In genomic region chr19:40462481-40462880, GRCm38 (mm10) we compare ENCODE assay signal across 24 mouse cellular contexts. TPM values are rescaled to one million over a fixed set of nuclear protein-coding genes. Genes with fewer than 3 reads are reported as not detected.
A peak's percentile ranks its signal among the peaks of the same experiment; 100 is the strongest.
DNase-seq lines count a peak whose midpoint lies in the region; ATAC-seq and TF ChIP-seq lines count a peak whose summit lies in the region.
"Had no signal": no experiment of that assay in that cellular context is flagged by ENCODE, and none has a peak within 500 bp of the region (broad histone marks: within the 10 kb centered on the region; RNA-seq: fewer than 3 reads in every experiment).

No protein-coding gene starts in this region.

- no peak for DNase-seq in heart, postnatal 0 days (ENCODE audit: low spot score)
- no peak for DNase-seq in heart, postnatal 10 days
- peak; percentile 60 for DNase-seq in Patski (ENCODE audit: low read depth, low spot score)
- no peak for DNase-seq in frontal cortex, postnatal 25 days (ENCODE audit: low spot score in 2 of 2)
- DNase-seq in cerebellum, adult 8-10 months = no peak
- DNase-seq in spleen, adult 18-20 months = no peak
- DNase-seq: adrenal gland, adult 2 months; cerebellum, adult 11 months; cerebellum, postnatal 14 days; gastrocnemius, postnatal 10 days; heart, adult 18-20 months; heart, postnatal 36 days; kidney, adult 9 months; kidney, postnatal 14 days; liver, embryonic 13.5 days; lung, adult 2 months; right cerebral cortex, postnatal 14 days; thymus, postnatal 14 days had no signal

- POLR2A ChIA-PET in Patski (lab: Charles Lee) = interaction anchor here (1.5 kb wide), 1 partner anchor 52 kb away, joined by 5 read pairs; no protein-coding TSS in a partner anchor

- 49% methylated on average over 2 of the region's 2 CpGs for WGBS in heart, postnatal 0 days
- WGBS in intestine, embryonic 16.5 days = 58% methylated on average over 2 of the region's 2 CpGs
- WGBS in stomach, embryonic 16.5 days = 55% methylated on average over 2 of the region's 2 CpGs

- no peak for TF ChIP-seq CTCF in heart, postnatal 0 days (IDR thresholded peaks at IDR 0.05; ENCODE audit: low read depth)
- TF ChIP-seq CTCF in Patski (IDR thresholded peaks at IDR 0.05) = no peak

- no peaks in the 10 kb centered on the region for H3K27me3 ChIP-seq in heart, postnatal 0 days (ENCODE audit: control insufficient read depth, insufficient read depth, low read length)
- no peaks in the 10 kb centered on the region for H3K27me3 ChIP-seq in Patski
- no peaks in the 10 kb centered on the region for H3K27me3 ChIP-seq in intestine, embryonic 16.5 days (replicated peaks; ENCODE audit: control insufficient read depth, insufficient read depth, low read length)
- H3K27me3 ChIP-seq in stomach, embryonic 16.5 days (ENCODE audit: control insufficient read depth, insufficient read depth, low read length) = no peaks in the 10 kb centered on the region
- H3K27me3 ChIP-seq: forebrain, embryonic 13.5 days; hindbrain, embryonic 13.5 days; liver, embryonic 13.5 days; midbrain, embryonic 13.5 days had no signal

- H3K27ac ChIP-seq in heart, postnatal 0 days (ENCODE audit: low read depth) = 0 out of 2 replicates have a peak overlapping the region, but pooled peaks have one; percentile 26
- H3K27ac ChIP-seq in intestine, embryonic 16.5 days (ENCODE audit: low read length) = peak overlapping the region; percentile 17; the same call in 1 of the 2 replicates
- peak overlapping the region; percentile 3; the same call in 1 of the 2 replicates for H3K27ac ChIP-seq in stomach, embryonic 16.5 days (ENCODE audit: low read length)
- H3K27ac ChIP-seq: forebrain, embryonic 13.5 days; hindbrain, embryonic 13.5 days; liver, embryonic 13.5 days; midbrain, embryonic 13.5 days had no signal

- TF ChIP-seq EP300 in heart, postnatal 0 days (IDR thresholded peaks at IDR 0.05; ENCODE audit: low read depth) = no peak

- 0 out of 2 replicates have a peak, but pooled peaks cover 3% of the 10 kb centered on the region for H3K36me3 ChIP-seq in heart, postnatal 0 days (replicated peaks; ENCODE audit: control insufficient read depth, insufficient read depth, low read length)
- H3K36me3 ChIP-seq in intestine, embryonic 16.5 days (ENCODE audit: control insufficient read depth, insufficient read depth, low read length) = no peaks in the 10 kb centered on the region
- no peaks in the 10 kb centered on the region for H3K36me3 ChIP-seq in stomach, embryonic 16.5 days (ENCODE audit: control insufficient read depth, insufficient read depth, low read length)
- H3K36me3 ChIP-seq: hindbrain, embryonic 13.5 days; liver, embryonic 13.5 days; midbrain, embryonic 13.5 days had no signal

- intact Hi-C loops in heart, postnatal 10 days (cut with DNase I) = no loop called here

- ATAC-seq in heart, postnatal 0 days (ENCODE audit: insufficient read depth, low read depth) = no peak
- peak; percentile 96 for ATAC-seq in Patski
- ATAC-seq in intestine, embryonic 16.5 days = no peak
- no peak for ATAC-seq in stomach, embryonic 16.5 days (ENCODE audit: insufficient read depth, low FRiP score)
- ATAC-seq: forebrain, embryonic 13.5 days; midbrain, embryonic 13.5 days had no signal

- no peak overlapping the region for H3K4me3 ChIP-seq in heart, postnatal 0 days (ENCODE audit: low read depth, low read length)
- no peak overlapping the region for H3K4me3 ChIP-seq in intestine, embryonic 16.5 days (ENCODE audit: low read length)
- no peak overlapping the region for H3K4me3 ChIP-seq in stomach, embryonic 16.5 days (replicated peaks; ENCODE audit: low read length)
- H3K4me3 ChIP-seq: forebrain, embryonic 13.5 days; hindbrain, embryonic 13.5 days; liver, embryonic 13.5 days; megakaryocyte, embryonic 14.5 days; midbrain, embryonic 13.5 days had no signal

- in situ Hi-C loops in Patski (cut with MboI; ENCODE audit: low pct_unique_long_range_greater_than_20kb) = no loop called here

- CTCF ChIA-PET in Patski (lab: Charles Lee) = interaction anchor here (0.9 kb wide), 3 partner anchors 12 to 27 kb away, joined by 3 to 5 read pairs (median 3); no protein-coding TSS in a partner anchor

- H3K4me1 ChIP-seq in heart, postnatal 0 days (ENCODE audit: control insufficient read depth, insufficient read depth) = peaks cover 12% of the 10 kb centered on the region
- peaks cover 12% of the 10 kb centered on the region for H3K4me1 ChIP-seq in intestine, embryonic 16.5 days (ENCODE audit: control insufficient read depth, insufficient read depth, low read length)
- peaks cover 15% of the 10 kb centered on the region for H3K4me1 ChIP-seq in stomach, embryonic 16.5 days (ENCODE audit: control insufficient read depth, insufficient read depth, low read length)

- H3K4me2 ChIP-seq in heart, postnatal 0 days (ENCODE audit: low read depth, low read length) = no peak overlapping the region
- H3K4me2 ChIP-seq in intestine, embryonic 16.5 days (ENCODE audit: low read depth, low read length) = no peak overlapping the region
- H3K4me2 ChIP-seq in stomach, embryonic 16.5 days (ENCODE audit: low read depth, low read length) = no peak overlapping the region
- H3K4me2 ChIP-seq: forebrain, embryonic 13.5 days; hindbrain, embryonic 13.5 days; liver, embryonic 13.5 days; midbrain, embryonic 13.5 days had no signal

- H3K9ac ChIP-seq in heart, postnatal 0 days (replicated peaks; ENCODE audit: low read depth, low read length) = no peak overlapping the region
- H3K9ac ChIP-seq in intestine, embryonic 16.5 days (ENCODE audit: low read depth, low read length) = no peak overlapping the region
- H3K9ac ChIP-seq in stomach, embryonic 16.5 days (ENCODE audit: low read length) = no peak overlapping the region
- H3K9ac ChIP-seq: forebrain, embryonic 13.5 days; hindbrain, embryonic 13.5 days; liver, embryonic 13.5 days; midbrain, embryonic 13.5 days had no signal

- H3K9me3 ChIP-seq in heart, postnatal 0 days (replicated peaks; ENCODE audit: control insufficient read depth, low read length) = no peaks in the 10 kb centered on the region
- H3K9me3 ChIP-seq in intestine, embryonic 16.5 days (ENCODE audit: control insufficient read depth, low read length) = no peaks in the 10 kb centered on the region
- no peaks in the 10 kb centered on the region for H3K9me3 ChIP-seq in stomach, embryonic 16.5 days (replicated peaks; ENCODE audit: control insufficient read depth, low read length)
- H3K9me3 ChIP-seq: forebrain, embryonic 13.5 days; hindbrain, embryonic 13.5 days; liver, embryonic 13.5 days; midbrain, embryonic 13.5 days had no signal

RNA-seq across cellular contexts. Expression of gene Sorbs1, which starts 51.1 kb away (rescaled TPM):
- 77.7 and 140 TPM in 2 replicates for total RNA-seq in heart, postnatal 0 days (2014; rRNA removed; ENCODE audit: low replicate concordance)
- polyA plus RNA-seq in heart, postnatal 0 days (2015; fragmentation: Nextera tagmentation; extraction: Ambion mirVana) = 153 and 159 TPM in 2 replicates
- total RNA-seq in heart, postnatal 10 days (2021) = 100 to 1,000 TPM; 355 to 547 TPM
- polyA plus RNA-seq in Patski (2021) = 68.9 TPM
- polyA plus RNA-seq in intestine, embryonic 16.5 days (2015; fragmentation: Nextera tagmentation; extraction: Ambion mirVana) = 80.0 and 84.3 TPM in 2 replicates
- 106 and 114 TPM in 2 replicates for polyA plus RNA-seq in stomach, embryonic 16.5 days (2015; fragmentation: Nextera tagmentation; extraction: Ambion mirVana)
